Mouse (Mus musculus) splenic B cell, adult 2 months (primary cell): ENCODE results near the gene Ppp3ca.

Experiments used
- DNase-seq: peaks from one replicate; pipeline ENCODE4 v3.0.0-alpha.2; 2011; ENCODE audit warnings: low read depth, low spot score
- H3K27me3 ChIP-seq: 2 replicates; pipeline ENCODE4 v1.6.1; 2012; ENCODE audit warnings: mild to moderate bottlenecking, low read length, moderate library complexity, mixed read lengths; ENCODE audit not compliant: control insufficient read depth, poor library complexity, insufficient read depth, severe bottlenecking
- H3K36me3 ChIP-seq: 2 replicates; pipeline ENCODE4 v1.6.1; 2012; ENCODE audit warnings: mild to moderate bottlenecking, low read length, moderate library complexity, mixed read lengths; ENCODE audit not compliant: control insufficient read depth, poor library complexity, insufficient read depth, severe bottlenecking

Ppp3ca gene

GRCm38 (mm10) chr3:136749951-136750350 is 80.0 kb downstream of the Ppp3ca start:
- DNase-seq, result no peak
- H3K27me3 ChIP-seq, result no peaks in the 10 kb centered on the region
- no peaks in the 10 kb centered on the region for H3K36me3 ChIP-seq

GRCm38 (mm10) chr3:136752126-136752716 is 82.3 kb downstream of the Ppp3ca start:
- H3K27me3 ChIP-seq, result no peaks in the 10 kb centered on the region
- no peaks in the 10 kb centered on the region for H3K36me3 ChIP-seq
- DNase-seq, result no peak

GRCm38 (mm10) chr3:136756137-136756536 is 86.2 kb downstream of the Ppp3ca start:
- Histone ChIP-seq H3K36me3 (no peaks in the 10 kb centered on the region), H3K27me3 (no peaks in the 10 kb centered on the region)
- DNase-seq, result peak; percentile 51

GRCm38 (mm10) chr3:136759446-136759845 is 89.5 kb downstream of the Ppp3ca start:
- Histone ChIP-seq H3K36me3 (no peaks in the 10 kb centered on the region), H3K27me3 (no peaks in the 10 kb centered on the region)
- no peak for DNase-seq

- no peaks in the 10 kb centered on the region; the same call in 1 of the 2 replicates for H3K27me3 ChIP-seq
- DNase-seq, result peak; percentile 33
- no peaks in the 10 kb centered on the region for H3K36me3 ChIP-seq
These were observed 91.5 kb downstream of the Ppp3ca start for GRCm38 (mm10) chr3:136761292-136761978.

GRCm38 (mm10) chr3:136761979-136762341 is 92.0 kb downstream of the Ppp3ca start:
- Histone ChIP-seq H3K27me3 (no peaks in the 10 kb centered on the region; the same call in 1 of the 2 replicates), H3K36me3 (no peaks in the 10 kb centered on the region)
- peak; percentile 44 for DNase-seq

- DNase-seq, result no peak
- Histone ChIP-seq H3K36me3 (no peaks in the 10 kb centered on the region), H3K27me3 (no peaks in the 10 kb centered on the region; the same call in 1 of the 2 replicates)
These were observed 93.9 kb downstream of the Ppp3ca start for GRCm38 (mm10) chr3:136763717-136764270.

GRCm38 (mm10) chr3:136765569-136765968 is 95.6 kb downstream of the Ppp3ca start:
- H3K27me3 ChIP-seq, result no peaks in the 10 kb centered on the region; the same call in 1 of the 2 replicates
- H3K36me3 ChIP-seq, result no peaks in the 10 kb centered on the region
- no peak for DNase-seq

GRCm38 (mm10) chr3:136768775-136769485 is 99.0 kb downstream of the Ppp3ca start:
- Histone ChIP-seq H3K36me3 (no peaks in the 10 kb centered on the region), H3K27me3 (no peaks in the 10 kb centered on the region; the same call in 1 of the 2 replicates)
- DNase-seq, result peak; percentile 34

GRCm38 (mm10) chr3:136769486-136769882 is 99.6 kb downstream of the Ppp3ca start:
- Histone ChIP-seq H3K27me3 (no peaks in the 10 kb centered on the region; the same call in 1 of the 2 replicates), H3K36me3 (no peaks in the 10 kb centered on the region)
- DNase-seq, result no peak

GRCm38 (mm10) chr3:136771700-136772099 is 101.8 kb downstream of the Ppp3ca start:
- Histone ChIP-seq H3K27me3 (no peaks in the 10 kb centered on the region), H3K36me3 (no peaks in the 10 kb centered on the region)
- no peak for DNase-seq

- Histone ChIP-seq H3K27me3 (no peaks in the 10 kb centered on the region), H3K36me3 (no peaks in the 10 kb centered on the region)
- no peak for DNase-seq
These were observed 103.3 kb downstream of the Ppp3ca start for GRCm38 (mm10) chr3:136773217-136773616.

GRCm38 (mm10) chr3:136774196-136774595 is 104.3 kb downstream of the Ppp3ca start:
- H3K27me3 ChIP-seq, result no peaks in the 10 kb centered on the region
- no peaks in the 10 kb centered on the region for H3K36me3 ChIP-seq
- no peak for DNase-seq

- H3K27me3 ChIP-seq, result no peaks in the 10 kb centered on the region
- DNase-seq, result no peak
These were observed 106.6 kb downstream of the Ppp3ca start for GRCm38 (mm10) chr3:136776525-136776924.

GRCm38 (mm10) chr3:136777380-136777779 is 107.5 kb downstream of the Ppp3ca start:
- DNase-seq, result no peak
- Histone ChIP-seq H3K36me3 (no peaks in the 10 kb centered on the region), H3K27me3 (no peaks in the 10 kb centered on the region)

More at GRCm38 (mm10) chr3:136776525-136776924, 106.6 kb downstream of the Ppp3ca start:
- no peaks in the 10 kb centered on the region for H3K36me3 ChIP-seq
